Mouse (Mus musculus): ENCODE results near the gene Col19a1.

GRCm38 (mm10) chr1:24595096-24595495 lies 7.8 kb upstream of the Col19a1 start:
- TF ChIP-seq CTCF (IDR thresholded peaks at IDR 0.05; ENCODE audit: extremely low read depth, insufficient read depth, insufficient read length, insufficient replicate concordance) (no peak), POLR2A (IDR thresholded peaks at IDR 0.05; ENCODE audit: low read depth, low read length) (no peak)
